Mouse (Mus musculus) embryonic stem cell, embryonic (primary cell): ENCODE results near the gene Galr2.

Experiments used
- CTCF ChIA-PET, 4 experiments: fragments of 300-600 bp in 2 of 4; fragments of 350-600 bp in 2 of 4; sonication (Branson Sonifier 250); formaldehyde crosslinking; loops; one replicate each; lab custom pipeline; 2022; ENCODE audit warnings: inconsistent platforms in 2 of 4; lab: Charles Lee
- POLR2A ChIA-PET, 4 experiments: fragments of 300-600 bp in 2 of 4; fragments of 350-600 bp in 2 of 4; sonication (Branson Sonifier 250); formaldehyde crosslinking; loops; one replicate each; lab custom pipeline; 2022; ENCODE audit warnings: antibody characterized with exemption in 4 of 4, inconsistent platforms in 1 of 4; lab: Charles Lee

Galr2 gene

GRCm38 (mm10) chr11:116259461-116259860 lies 21.3 kb upstream of the Galr2 start:
- POLR2A ChIA-PET = interaction anchor here in 3 of 4 experiments (0.5 to 3.2 kb wide), 12 partner anchors 8 to 381 kb away, joined by 3 to 11 read pairs (median 4); partner anchors contain the start of genes Foxj1 (in 1 of the 3) and Srp68 (in 1 of the 3)
- CTCF ChIA-PET = interaction anchor here in 1 of 4 experiments (1.1 kb wide), 1 partner anchor 147 kb away, joined by 3 read pairs; no protein-coding TSS in a partner anchor

- ChIA-PET POLR2A (interaction anchor here in 2 of 4 experiments (0.7 to 3.2 kb wide), 8 partner anchors 12 to 365 kb away, joined by 3 to 11 read pairs (median 4); partner anchors contain the start of gene Srp68 (in 1 of the 2)), CTCF (interaction anchor here in 1 of 4 experiments (0.6 kb wide), 1 partner anchor 138 kb away, joined by 3 read pairs; no protein-coding TSS in a partner anchor)
Observed at GRCm38 (mm10) chr11:116260259-116260658, 20.5 kb upstream of the Galr2 start.

- ChIA-PET POLR2A (interaction anchor here in 2 of 4 experiments (1.3 to 1.7 kb wide), 3 partner anchors 12 to 43 kb away, joined by 3 to 4 read pairs (median 4); no protein-coding TSS in a partner anchor), CTCF (no interaction called here)
Observed at GRCm38 (mm10) chr11:116265352-116265751, 15.4 kb upstream of the Galr2 start.

- ChIA-PET POLR2A (interaction anchor here in 2 of 4 experiments (1.4 to 2.5 kb wide), 3 partner anchors 12 to 44 kb away, joined by 3 to 7 read pairs (median 4); no protein-coding TSS in a partner anchor), CTCF (no interaction called here)
Observed at GRCm38 (mm10) chr11:116265850-116266249, 14.9 kb upstream of the Galr2 start.

GRCm38 (mm10) chr11:116267637-116268036 lies 13.1 kb upstream of the Galr2 start:
- POLR2A ChIA-PET = interaction anchor here in 3 of 4 experiments (0.6 to 2.8 kb wide), 24 partner anchors 8 to 404 kb away, joined by 3 to 13 read pairs (median 4); partner anchors contain the start of genes Acox1 (in 1 of the 3), Fbf1 (in 1 of the 3), Galr2 (in 1 of the 3) and Ten1 (in 1 of the 3)
- CTCF ChIA-PET = interaction anchor here (0.6 to 2.7 kb wide), 52 partner anchors 9 to 718 kb away, joined by 3 to 21 read pairs (median 4); partner anchors contain the start of genes Evpl (in 3 of the 4), Galr2 (in 2 of the 4), Mrpl38 (in 1 of the 4) and Prcd (in 1 of the 4)

GRCm38 (mm10) chr11:116268313-116268712 lies 12.4 kb upstream of the Galr2 start:
- ChIA-PET POLR2A (interaction anchor here in 2 of 4 experiments (0.6 to 2.8 kb wide), 20 partner anchors 9 to 403 kb away, joined by 3 to 13 read pairs (median 4); partner anchors contain the start of genes Acox1 (in 1 of the 2), Fbf1 (in 1 of the 2), Galr2 (in 1 of the 2) and Ten1 (in 1 of the 2)), CTCF (interaction anchor here (0.6 to 2.7 kb wide), 44 partner anchors 10 to 718 kb away, joined by 3 to 21 read pairs (median 4); partner anchors contain the start of genes Evpl (in 3 of the 4), Galr2 (in 2 of the 4), Mrpl38 (in 1 of the 4) and Prcd (in 1 of the 4))

- ChIA-PET POLR2A (interaction anchor here in 2 of 4 experiments (0.7 to 2.1 kb wide), 5 partner anchors 11 to 245 kb away, joined by 3 to 6 read pairs (median 5); no protein-coding TSS in a partner anchor), CTCF (interaction anchor here in 1 of 4 experiments (1.0 kb wide), 1 partner anchor 25 kb away, joined by 3 read pairs; no protein-coding TSS in a partner anchor)
Observed at GRCm38 (mm10) chr11:116269560-116269959, 11.2 kb upstream of the Galr2 start.

GRCm38 (mm10) chr11:116272589-116273468 lies 7.9 kb upstream of the Galr2 start:
- POLR2A ChIA-PET = interaction anchor here (0.7 to 3.3 kb wide), 24 partner anchors 8 to 565 kb away, joined by 3 to 16 read pairs (median 4); partner anchors contain the start of genes Evpl (in 1 of the 4), Foxj1 (in 1 of the 4), Galr2 (in 1 of the 4) and Grb2 (in 1 of the 4)
- CTCF ChIA-PET = interaction anchor here in 3 of 4 experiments (0.7 to 1.2 kb wide), 7 partner anchors 9 to 74 kb away, joined by 3 to 14 read pairs (median 4); no protein-coding TSS in a partner anchor

- CTCF ChIA-PET = interaction anchor here in 3 of 4 experiments (0.7 to 1.2 kb wide), 7 partner anchors 8 to 73 kb away, joined by 3 to 14 read pairs (median 4); no protein-coding TSS in a partner anchor
- POLR2A ChIA-PET = interaction anchor here (0.6 to 3.3 kb wide), 24 partner anchors 8 to 565 kb away, joined by 3 to 16 read pairs (median 4); partner anchors contain the start of genes Evpl (in 1 of the 4), Foxj1 (in 1 of the 4), Galr2 (in 1 of the 4) and Grb2 (in 1 of the 4)
Observed at GRCm38 (mm10) chr11:116273469-116274044, 7.2 kb upstream of the Galr2 start.

- ChIA-PET CTCF (interaction anchor here in 3 of 4 experiments (0.6 to 1.2 kb wide), 5 partner anchors 8 to 190 kb away, joined by 3 to 4 read pairs (median 3); no protein-coding TSS in a partner anchor), POLR2A (interaction anchor here in 3 of 4 experiments (0.5 to 3.3 kb wide), 22 partner anchors 9 to 250 kb away, joined by 3 to 16 read pairs (median 4); partner anchors contain the start of gene Mrpl38 (in 1 of the 3))
Observed at GRCm38 (mm10) chr11:116274045-116274666, 6.6 kb upstream of the Galr2 start, which contains the start of gene Srp68. Gene Srp68 (minus strand): TSS chr11:116274217.

- ChIA-PET POLR2A (interaction anchor here in 2 of 4 experiments (1.8 kb wide), 2 partner anchors 11 to 17 kb away, joined by 3 to 5 read pairs; no protein-coding TSS in a partner anchor), CTCF (interaction anchor here in 1 of 4 experiments (1.0 kb wide), 1 partner anchor 40 kb away, joined by 3 read pairs; no protein-coding TSS in a partner anchor)
Observed at GRCm38 (mm10) chr11:116277184-116277583, 3.6 kb upstream of the Galr2 start.

- ChIA-PET POLR2A (interaction anchor here (0.6 to 4.6 kb wide), 38 partner anchors 9 to 257 kb away, joined by 3 to 23 read pairs (median 4); partner anchors contain the start of genes Exoc7 (in 2 of the 4), Mrpl38 (in 2 of the 4), Acox1 (in 1 of the 4) and Evpl (in 1 of the 4)), CTCF (interaction anchor here in 3 of 4 experiments (0.5 to 3.2 kb wide), 24 partner anchors 8 to 399 kb away, joined by 3 to 20 read pairs (median 4); partner anchors contain the start of genes Exoc7 (in 1 of the 3), Mrpl38 (in 1 of the 3), Prpsap1 (in 1 of the 3) and Srp68 (in 1 of the 3))
Observed at GRCm38 (mm10) chr11:116281671-116282070, 932 bp downstream of the Galr2 start.

GRCm38 (mm10) chr11:116282089-116282488 lies 1.4 kb downstream of the Galr2 start:
- POLR2A ChIA-PET = interaction anchor here (0.6 to 4.6 kb wide), 39 partner anchors 8 to 258 kb away, joined by 3 to 23 read pairs (median 4); partner anchors contain the start of genes Exoc7 (in 2 of the 4), Mrpl38 (in 2 of the 4), Evpl (in 1 of the 4) and Srp68 (in 1 of the 4)
- CTCF ChIA-PET = interaction anchor here in 3 of 4 experiments (0.5 to 3.2 kb wide), 24 partner anchors 9 to 398 kb away, joined by 3 to 20 read pairs (median 4); partner anchors contain the start of genes Exoc7 (in 1 of the 3), Mrpl38 (in 1 of the 3), Prpsap1 (in 1 of the 3) and Srp68 (in 1 of the 3)

GRCm38 (mm10) chr11:116282912-116283521 lies 2.3 kb downstream of the Galr2 start:
- ChIA-PET CTCF (interaction anchor here (0.5 to 3.2 kb wide), 14 partner anchors 11 to 568 kb away, joined by 3 to 20 read pairs (median 6); partner anchors contain the start of gene Exoc7 (in 1 of the 4)), POLR2A (interaction anchor here (0.5 to 4.6 kb wide), 25 partner anchors 8 to 618 kb away, joined by 3 to 23 read pairs (median 5); partner anchors contain the start of genes Exoc7 (in 1 of the 4), Mrpl38 (in 1 of the 4) and Srp68 (in 1 of the 4))

- CTCF ChIA-PET = interaction anchor here in 3 of 4 experiments (1.1 to 1.5 kb wide), 3 partner anchors 25 to 57 kb away, joined by 3 to 4 read pairs (median 4); no protein-coding TSS in a partner anchor
- POLR2A ChIA-PET = interaction anchor here in 3 of 4 experiments (0.5 to 4.6 kb wide), 15 partner anchors 8 to 619 kb away, joined by 3 to 23 read pairs (median 3); partner anchors contain the start of genes Exoc7 (in 1 of the 3) and Srp68 (in 1 of the 3)
Observed at GRCm38 (mm10) chr11:116283982-116284381, 3.2 kb downstream of the Galr2 start.
